Mouse (Mus musculus) myocyte (in vitro differentiated cells): ENCODE results near the gene Baiap2. TPM values are rescaled to one million over a fixed set of nuclear protein-coding genes. Genes with fewer than 3 reads are reported as not detected.

ENCODE experiments used
- H3K27me3 ChIP-seq: one replicate; pipeline ENCODE4 v1.6.1; 2011; ENCODE audit not compliant: control insufficient read depth, insufficient read depth, insufficient read length
- H3K36me3 ChIP-seq: one replicate; pipeline ENCODE4 v1.6.1; 2011; ENCODE audit not compliant: control insufficient read depth, insufficient read depth
- H3K4me2 ChIP-seq: one replicate; pipeline ENCODE4 v1.6.1; 2011; ENCODE audit warnings: low read depth, control low read depth
- H3K4me3 ChIP-seq: one replicate; pipeline ENCODE4 v1.5.1; 2011; ENCODE audit warnings: mild to moderate bottlenecking, control low read depth, moderate library complexity
- H3K79me2 ChIP-seq: one replicate; pipeline ENCODE4 v1.6.1; 2011; ENCODE audit not compliant: control insufficient read depth, insufficient read depth
- H3ac ChIP-seq: one replicate; pipeline ENCODE4 v1.6.1; 2011; ENCODE audit not compliant: control insufficient read depth, insufficient read length
- CEBPB ChIP-seq: IDR thresholded peaks from 2 replicates; pipeline ENCODE4 v1.6.1; 2011; ENCODE audit warnings: mild to moderate bottlenecking, moderate library complexity; ENCODE audit not compliant: poor library complexity, insufficient read depth, severe bottlenecking
- E2F4 ChIP-seq: IDR thresholded peaks from one replicate; pipeline ENCODE4 v1.6.1; 2011; ENCODE audit warnings: mild to moderate bottlenecking, control low read depth, moderate library complexity; ENCODE audit not compliant: insufficient read depth
- MAX ChIP-seq: IDR thresholded peaks from one replicate; pipeline ENCODE4 v1.6.1; 2011; ENCODE audit warnings: low read depth, mild to moderate bottlenecking, control low read depth
- MYOD1 ChIP-seq, 3 experiments: IDR thresholded peaks; one replicate each; pipeline ENCODE4 v1.6.1; 2011; ENCODE audit warnings: control low read depth in 2 of 3, low read depth in 2 of 3, mild to moderate bottlenecking in 2 of 3, moderate library complexity in 1 of 3; ENCODE audit not compliant: insufficient read length in 2 of 3, control insufficient read depth in 1 of 3
- MYOG ChIP-seq, 3 experiments: IDR thresholded peaks; one replicate each; pipeline ENCODE4 v1.6.1; 2011; ENCODE audit warnings: control low read depth in 2 of 3, low read depth in 2 of 3, mild to moderate bottlenecking in 2 of 3; ENCODE audit not compliant: insufficient read length in 2 of 3, control insufficient read depth in 1 of 3, insufficient read depth in 1 of 3
- POLR2A ChIP-seq: IDR thresholded peaks from one replicate; pipeline ENCODE4 v1.6.1; 2011; ENCODE audit warnings: low read depth, mild to moderate bottlenecking, control low read depth, moderate library complexity; ENCODE audit not compliant: insufficient read length
- POLR2AphosphoS2 ChIP-seq: IDR thresholded peaks from one replicate; pipeline ENCODE4 v1.6.1; 2011; ENCODE audit warnings: low read depth, control low read depth; ENCODE audit not compliant: insufficient read length
- REST ChIP-seq: IDR thresholded peaks from one replicate; pipeline ENCODE4 v1.6.1; 2011; ENCODE audit warnings: mild to moderate bottlenecking, control low read depth, moderate library complexity; ENCODE audit not compliant: insufficient read depth, insufficient read length
- SRF ChIP-seq: IDR thresholded peaks from one replicate; pipeline ENCODE4 v1.6.1; 2011; ENCODE audit warnings: low read depth; ENCODE audit not compliant: control insufficient read depth, insufficient read length
- TCF12 ChIP-seq: IDR thresholded peaks from one replicate; pipeline ENCODE4 v1.6.1; 2011; ENCODE audit warnings: mild to moderate bottlenecking, control low read depth; ENCODE audit not compliant: poor library complexity, insufficient read depth, severe bottlenecking
- TCF3 ChIP-seq: IDR thresholded peaks from one replicate; pipeline ENCODE4 v1.6.1; 2011; ENCODE audit warnings: low read depth, control low read depth; ENCODE audit not compliant: insufficient read length
- USF1 ChIP-seq: IDR thresholded peaks from one replicate; pipeline ENCODE4 v1.6.1; 2011; ENCODE audit warnings: low read depth, mild to moderate bottlenecking, control low read depth, moderate library complexity
- polyA plus RNA-seq: library from polyadenylated mRNA; unstranded; fragments of >200 nt; fragmentation: generic; extraction: Trizol; gene quantifications from one replicate; pipeline ENCODE4 v1.2.1, GENCODE M21; 2012; ENCODE audit warnings: missing spikeins

The Baiap2 gene
- polyA plus RNA-seq, 1 experiment = 23.0 TPM

DNA sequence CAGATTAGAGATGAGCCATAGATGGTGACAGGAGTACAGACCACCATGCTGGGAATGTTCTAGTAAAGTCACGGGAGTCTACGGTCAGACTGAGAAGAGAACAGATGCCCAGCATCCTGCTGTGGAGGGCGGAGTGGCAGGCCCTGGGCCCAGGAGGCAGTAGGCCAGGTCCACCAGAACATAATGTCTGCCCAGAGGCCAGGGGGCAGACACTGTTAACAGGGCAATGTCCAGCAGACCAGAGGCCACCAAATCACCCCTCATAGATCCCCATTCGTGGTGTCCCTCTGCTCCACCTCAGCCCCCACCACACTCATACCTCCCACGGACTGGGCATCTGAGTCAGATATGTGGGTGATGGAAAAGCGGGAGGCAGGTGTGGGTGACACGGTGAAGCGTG, 66.4 kb downstream of the Baiap2 start:
- no peak overlapping the region for H3K4me2 ChIP-seq
- peak in 1 of 3 experiments; percentile 44 for TF ChIP-seq MYOG (IDR thresholded peaks at IDR 0.05; ENCODE audit: control insufficient read depth in 1 of 3, insufficient read depth in 1 of 3, insufficient read length in 2 of 3, low read depth in 2 of 3)
- no peak for TF ChIP-seq MAX
- no peak for TF ChIP-seq E2F4
- TF ChIP-seq MYOD1 (IDR thresholded peaks at IDR 0.05; ENCODE audit: control insufficient read depth in 1 of 3, insufficient read length in 2 of 3, low read depth in 2 of 3) = peak in 1 of 3 experiments; percentile 77
- no peak overlapping the region for H3K4me3 ChIP-seq
- H3K36me3 ChIP-seq = peaks cover 5% of the 10 kb centered on the region
- no peak overlapping the region for H3ac ChIP-seq
- peaks cover 7% of the 10 kb centered on the region for H3K27me3 ChIP-seq
- no peaks in the 10 kb centered on the region for H3K79me2 ChIP-seq

DNA sequence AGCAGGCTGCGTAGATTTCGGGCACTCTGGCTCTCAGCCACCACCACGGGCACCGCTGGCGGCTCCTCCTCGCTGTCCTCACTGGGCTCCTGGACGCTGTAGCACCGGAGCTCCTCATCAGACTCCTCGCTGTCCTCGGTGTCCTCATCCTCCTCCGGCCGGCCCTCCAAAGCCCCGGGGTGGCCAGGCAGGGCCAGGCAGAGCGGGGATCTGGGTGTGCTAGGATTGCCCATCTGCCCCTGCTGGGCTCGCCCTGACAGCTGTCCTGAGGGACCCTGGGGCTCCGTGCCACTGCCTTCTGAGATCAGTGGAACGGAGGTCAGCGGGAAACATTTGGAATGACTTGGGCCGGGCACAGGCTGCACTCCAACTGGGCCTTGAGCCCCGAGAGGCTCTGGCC, 67.4 kb downstream of the Baiap2 start:
- H3K4me2 ChIP-seq = no peak overlapping the region
- H3K79me2 ChIP-seq = no peaks in the 10 kb centered on the region
- no peak overlapping the region for H3K4me3 ChIP-seq
- peaks cover 7% of the 10 kb centered on the region for H3K27me3 ChIP-seq
- TF ChIP-seq MYOD1 (IDR thresholded peaks at IDR 0.05; ENCODE audit: control insufficient read depth in 1 of 3, insufficient read length in 2 of 3, low read depth in 2 of 3) (peak in 2 of 3 experiments; percentile 64 to 76), POLR2AphosphoS2 (no peak), POLR2A (no peak), SRF (no peak), MYOG (IDR thresholded peaks at IDR 0.05; ENCODE audit: control insufficient read depth in 1 of 3, insufficient read depth in 1 of 3, insufficient read length in 2 of 3, low read depth in 2 of 3) (peak in 2 of 3 experiments; percentile 61 to 89), REST (no peak), CEBPB (no peak)
- H3K36me3 ChIP-seq = no peaks in the 10 kb centered on the region
- no peak overlapping the region for H3ac ChIP-seq

DNA sequence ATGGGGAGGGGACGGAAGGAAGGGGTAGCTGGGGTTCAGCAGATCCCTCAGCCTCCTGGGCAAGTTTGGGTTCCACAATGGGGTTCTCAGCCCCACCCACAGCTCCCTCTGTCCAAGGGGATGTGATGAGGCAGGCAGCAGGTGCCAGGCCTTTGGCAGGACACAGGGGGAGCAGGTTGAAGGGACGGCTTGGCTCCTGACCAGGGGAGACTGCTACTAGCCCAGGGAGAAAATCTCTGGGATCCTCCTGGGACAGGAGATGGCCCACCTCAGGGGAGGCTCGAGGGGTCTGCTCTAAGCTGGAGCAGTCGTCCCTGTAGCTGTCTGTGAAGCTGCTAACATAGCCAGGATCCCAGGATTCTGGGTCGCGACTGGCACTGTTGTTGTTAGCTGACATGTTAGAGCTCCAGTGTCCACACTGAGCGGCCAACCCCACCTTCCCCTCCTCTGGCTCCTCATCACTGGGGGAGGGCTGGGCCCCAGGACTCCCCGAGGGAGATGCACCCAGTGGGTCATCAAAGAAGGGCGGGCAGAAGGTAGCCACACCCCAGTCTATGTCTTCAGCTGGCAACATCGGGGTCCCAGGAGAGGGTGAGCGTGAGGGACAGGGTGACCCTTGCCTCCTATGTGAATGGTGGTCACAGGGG, 68.7 kb downstream of the Baiap2 start:
- Histone ChIP-seq H3K79me2 (no peaks in the 10 kb centered on the region), H3K4me2 (no peak overlapping the region), H3K27me3 (peaks cover 19% of the 10 kb centered on the region), H3K36me3 (no peaks in the 10 kb centered on the region), H3K4me3 (no peak overlapping the region), H3ac (no peak overlapping the region)
- TF ChIP-seq SRF = no peak
- no peak for TF ChIP-seq REST
- TF ChIP-seq POLR2A = no peak
- TF ChIP-seq MYOD1 (IDR thresholded peaks at IDR 0.05; ENCODE audit: control insufficient read depth in 1 of 3, insufficient read length in 2 of 3, low read depth in 2 of 3) = no peak
- no peak for TF ChIP-seq TCF3
- TF ChIP-seq E2F4 = no peak
- no peak for TF ChIP-seq CEBPB
- TF ChIP-seq USF1 = no peak
- TF ChIP-seq TCF12 = no peak
- no peak for TF ChIP-seq MAX
- TF ChIP-seq MYOG (IDR thresholded peaks at IDR 0.05; ENCODE audit: control insufficient read depth in 1 of 3, insufficient read depth in 1 of 3, insufficient read length in 2 of 3, low read depth in 2 of 3) = no peak

DNA sequence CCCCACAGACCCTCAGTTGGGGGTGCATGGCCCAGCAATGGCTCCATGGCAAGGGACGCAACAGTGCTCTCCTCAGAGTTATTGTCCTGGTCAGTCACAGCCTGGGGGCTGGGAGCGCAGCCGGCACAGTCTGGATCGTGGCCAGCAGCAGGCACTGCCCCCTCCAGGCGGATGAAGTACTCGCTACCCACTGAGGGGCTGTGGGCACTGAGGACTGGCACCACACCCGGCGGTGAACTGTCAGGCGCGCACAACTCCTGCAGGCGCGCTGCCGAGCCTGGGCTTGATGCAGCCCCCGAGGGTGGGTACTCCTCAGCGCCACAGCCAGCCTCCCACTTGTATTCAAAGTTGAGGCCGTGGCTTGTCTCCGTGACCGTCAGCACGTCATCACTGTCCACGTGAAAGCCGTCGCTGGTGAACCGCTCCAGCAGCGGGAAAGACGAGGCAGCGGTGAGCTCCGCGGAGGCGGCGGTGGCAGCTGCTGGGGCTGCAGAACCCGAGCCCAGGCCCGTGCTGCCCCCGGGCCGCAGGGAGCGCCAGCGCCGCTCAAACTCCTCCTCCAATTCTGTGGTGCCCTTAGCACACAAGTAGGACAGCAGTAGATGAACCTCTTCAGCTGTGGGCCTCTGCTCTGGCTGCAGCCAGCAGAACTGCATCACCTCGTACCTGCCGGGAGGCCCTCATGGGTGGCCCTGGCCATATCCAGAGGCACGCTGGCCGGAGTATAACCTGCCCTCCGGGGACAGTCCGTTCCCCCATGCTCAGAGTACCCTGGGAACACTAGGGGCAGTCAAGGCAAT, 69.4 kb downstream of the Baiap2 start:
- H3K36me3 ChIP-seq = no peaks in the 10 kb centered on the region
- no peak overlapping the region for H3K4me3 ChIP-seq
- TF ChIP-seq SRF (no peak), TCF12 (no peak), POLR2A (no peak), USF1 (no peak), MYOG (IDR thresholded peaks at IDR 0.05; ENCODE audit: control insufficient read depth in 1 of 3, insufficient read depth in 1 of 3, insufficient read length in 2 of 3, low read depth in 2 of 3) (no peak), CEBPB (no peak), E2F4 (no peak), REST (no peak), MAX (no peak), TCF3 (no peak), POLR2AphosphoS2 (no peak), MYOD1 (IDR thresholded peaks at IDR 0.05; ENCODE audit: control insufficient read depth in 1 of 3, insufficient read length in 2 of 3, low read depth in 2 of 3) (no peak)
- H3K4me2 ChIP-seq = no peak overlapping the region
- peaks cover 26% of the 10 kb centered on the region for H3K27me3 ChIP-seq
- no peak overlapping the region for H3ac ChIP-seq
- H3K79me2 ChIP-seq = no peaks in the 10 kb centered on the region
